10 mouse cellular contexts compared by ENCODE assay signal in the genomic region with DNA sequence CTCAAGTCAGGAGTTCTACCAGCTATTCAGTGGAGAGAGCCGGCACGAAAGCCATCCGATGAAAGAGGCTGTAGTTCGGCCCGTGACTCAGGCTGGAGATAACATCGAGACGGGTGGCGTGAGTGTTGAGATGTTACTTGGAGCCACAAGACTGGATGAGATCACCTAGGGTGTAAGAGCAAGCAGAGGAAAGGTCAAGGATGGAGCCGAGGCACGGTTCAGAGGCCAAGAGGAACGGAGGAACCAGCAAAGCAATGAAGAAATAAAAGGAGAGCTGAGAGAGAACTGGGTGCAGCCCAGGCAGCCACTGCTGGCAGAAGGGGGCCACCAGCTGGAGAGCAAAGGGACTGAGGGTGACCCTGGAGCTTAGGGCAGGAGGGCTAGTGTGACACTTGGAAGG. TPM values are rescaled to one million over a fixed set of nuclear protein-coding genes. Genes with fewer than 3 reads are reported as not detected.
A peak's percentile ranks its signal among the peaks of the same experiment; 100 is the strongest.
DNase-seq lines count a peak whose midpoint lies in the region; ATAC-seq and TF ChIP-seq lines count a peak whose summit lies in the region.
"Had no signal": no experiment of that assay in that cellular context is flagged by ENCODE, and none has a peak within 500 bp of the region (broad histone marks: within the 10 kb centered on the region; RNA-seq: fewer than 3 reads in every experiment).

No protein-coding gene starts in this region.

- peak; percentile 39 for TF ChIP-seq CTCF in left cerebral cortex, adult 2 months (IDR thresholded peaks at IDR 0.05)
- peak; percentile 63 for TF ChIP-seq CTCF in ES-Bruce4 (IDR thresholded peaks at IDR 0.05; ENCODE audit: low read depth, low read length)

- intact Hi-C loops in left cerebral cortex, adult 2 months (cut with DNase I) = no loop called here
- intact Hi-C loops in heart, postnatal 10 days (cut with DNase I) = loop anchor here (1.0 to 5.0 kb wide), 3 partner anchors 129 to 211 kb away; no protein-coding TSS in a partner anchor

- no peak for ATAC-seq in erythroid progenitor cell, adult 5-6 weeks (replicated peaks; ENCODE audit: low FRiP score, poor library complexity, severe bottlenecking)

- H3K4me1 ChIP-seq in ES-Bruce4 (ENCODE audit: control insufficient read depth, insufficient read depth, low read length) = peaks cover 17% of the 10 kb centered on the region

- TF ChIP-seq POLR2A in ES-Bruce4 (IDR thresholded peaks at IDR 0.05; ENCODE audit: insufficient read depth, low read length) = no peak

- no peak for TF ChIP-seq EP300 in ES-Bruce4 (IDR thresholded peaks at IDR 0.05; ENCODE audit: insufficient read depth, low read depth, low read length)

- no peaks in the 10 kb centered on the region for H3K9me3 ChIP-seq in ES-Bruce4 (replicated peaks; ENCODE audit: control insufficient read depth, insufficient read depth, low read length, poor library complexity, severe bottlenecking)

- no peak for DNase-seq in left cerebral cortex, adult 2 months (ENCODE audit: extremely low spot score in 1 of 2, low spot score in 2 of 2)
- DNase-seq in left cerebral cortex, adult 11 months (ENCODE audit: low spot score) = no peak
- peak; percentile 84 for DNase-seq in adrenal gland, adult 2 months
- peak; percentile 55 to 58 for DNase-seq in heart, postnatal 10 days
- no peak for DNase-seq in spleen, postnatal 14 days (ENCODE audit: low spot score in 2 of 2)

- H3K36me3 ChIP-seq in ES-Bruce4 (ENCODE audit: control insufficient read depth, insufficient read depth, low read length, poor library complexity, severe bottlenecking) = no peaks in the 10 kb centered on the region

- H3K4me3 ChIP-seq in left cerebral cortex, adult 2 months = no peak overlapping the region
- no peak overlapping the region for H3K4me3 ChIP-seq in ES-Bruce4 (ENCODE audit: low read depth, low read length)

- no peak overlapping the region for H3K27ac ChIP-seq in left cerebral cortex, adult 2 months
- H3K27ac ChIP-seq in ES-Bruce4 (ENCODE audit: insufficient read depth, low read length) = peak overlapping the region; percentile 80; the same call in 1 of the 2 replicates

- no peaks in the 10 kb centered on the region for H3K27me3 ChIP-seq in ES-Bruce4 (ENCODE audit: control insufficient read depth, insufficient read depth, low read length, poor library complexity, severe bottlenecking)

- no peak overlapping the region for H3K9ac ChIP-seq in ES-Bruce4 (ENCODE audit: low read depth, poor library complexity, severe bottlenecking)

RNA-seq across cellular contexts. Expression of a gene that starts 3.5 kb away (rescaled TPM):
- total RNA-seq in left cerebral cortex, adult 2 months (2021) = 10 to 100 TPM; 52.3 to 54.9 TPM
- polyA plus RNA-seq in ES-Bruce4 (2011; ENCODE audit: insufficient read depth, insufficient read length, low read depth, missing spikeins) = 40.4 and 44.0 TPM in 2 replicates
- total RNA-seq in adrenal gland, adult 2 months (2021) = 10 to 100 TPM; 54.9 to 99.2 TPM
- polyA plus RNA-seq in adrenal gland, adult 2 months (2012; rRNA removed) = 50.8 and 70.9 TPM in 2 replicates
- total RNA-seq in heart, postnatal 10 days (2021) = 10 to 100 TPM in 1 of 2 experiments, 1 to 10 TPM in 1; 9.6 to 11.2 TPM
- 2.5 TPM in 1 of 2 replicates, not detected in the other for total RNA-seq in erythroid progenitor cell, adult 5-6 weeks (2015; ENCODE audit: low replicate concordance)
- total RNA-seq in erythroid progenitor cell, adult 5-6 weeks (2017; ENCODE audit: low replicate concordance) = 0.64 and 0.98 TPM in 2 replicates

RNA-seq across cellular contexts. Expression of a gene that starts 35.2 kb away (rescaled TPM):
- total RNA-seq in left cerebral cortex, adult 2 months (2021) = 10 to 100 TPM; 24.4 to 33.8 TPM
- 6.7 and 7.5 TPM in 2 replicates for polyA plus RNA-seq in ES-Bruce4 (2011; ENCODE audit: insufficient read depth, insufficient read length, low read depth, missing spikeins)
- total RNA-seq in adrenal gland, adult 2 months (2021) = 1 to 10 TPM; 3.7 to 7.9 TPM
- polyA plus RNA-seq in adrenal gland, adult 2 months (2012; rRNA removed) = 0.56 and 0.81 TPM in 2 replicates
- total RNA-seq in heart, postnatal 10 days (2021) = 10 to 100 TPM in 1 of 2 experiments, 1 to 10 TPM in 1; 9.1 to 10.5 TPM
- total RNA-seq in erythroid progenitor cell, adult 5-6 weeks (2015; ENCODE audit: low replicate concordance) = 10.1 and 10.5 TPM in 2 replicates
- 8.2 TPM in 1 of 2 replicates, not detected in the other for total RNA-seq in erythroid progenitor cell, adult 5-6 weeks (2017; ENCODE audit: low replicate concordance)

RNA-seq across cellular contexts. Expression of a gene that starts 35.3 kb away (rescaled TPM):
- 1 to 10 TPM; 5.6 to 5.7 TPM for total RNA-seq in left cerebral cortex, adult 2 months (2021)
- polyA plus RNA-seq in ES-Bruce4 (2011; ENCODE audit: insufficient read depth, insufficient read length, low read depth, missing spikeins) = 6.3 TPM in 2 replicates
- total RNA-seq in adrenal gland, adult 2 months (2021) = 1 to 10 TPM; 7.5 to 8.5 TPM
- polyA plus RNA-seq in adrenal gland, adult 2 months (2012; rRNA removed) = 3.4 TPM in 2 replicates
- 1 to 10 TPM; 4.8 to 5.5 TPM for total RNA-seq in heart, postnatal 10 days (2021)
- total RNA-seq in erythroid progenitor cell, adult 5-6 weeks (2015; ENCODE audit: low replicate concordance) = 2.9 and 3.4 TPM in 2 replicates
- 2.2 TPM in 1 of 2 replicates, not detected in the other for total RNA-seq in erythroid progenitor cell, adult 5-6 weeks (2017; ENCODE audit: low replicate concordance)

RNA-seq across cellular contexts. Expression of a gene that starts 49.3 kb away (rescaled TPM):
- not detected for total RNA-seq in left cerebral cortex, adult 2 months (2021)
- not detected in 2 replicates for polyA plus RNA-seq in ES-Bruce4 (2011; ENCODE audit: insufficient read depth, insufficient read length, low read depth, missing spikeins)
- not detected for total RNA-seq in adrenal gland, adult 2 months (2021)
- not detected in 2 replicates for polyA plus RNA-seq in adrenal gland, adult 2 months (2012; rRNA removed)
- not detected for total RNA-seq in heart, postnatal 10 days (2021)
- total RNA-seq in erythroid progenitor cell, adult 5-6 weeks (2015; ENCODE audit: low replicate concordance) = not detected in 2 replicates
- not detected in 2 replicates for total RNA-seq in erythroid progenitor cell, adult 5-6 weeks (2017; ENCODE audit: low replicate concordance)
- total RNA-seq: layer of hippocampus, adult 18-20 months had no signal
- polyA plus RNA-seq: lung, embryonic 16.5 days; neural tube, embryonic 11.5 days had no signal

RNA-seq across cellular contexts. Expression of a gene that starts 49.4 kb away (rescaled TPM):
- total RNA-seq in left cerebral cortex, adult 2 months (2021) = 10 to 100 TPM; 15.8 to 18.1 TPM
- 23.6 and 26.6 TPM in 2 replicates for polyA plus RNA-seq in ES-Bruce4 (2011; ENCODE audit: insufficient read depth, insufficient read length, low read depth, missing spikeins)
- total RNA-seq in adrenal gland, adult 2 months (2021) = 10 to 100 TPM; 11.6 to 11.7 TPM
- 8.7 and 12.7 TPM in 2 replicates for polyA plus RNA-seq in adrenal gland, adult 2 months (2012; rRNA removed)
- 10 to 100 TPM; 10.6 to 11.7 TPM for total RNA-seq in heart, postnatal 10 days (2021)
- 10.5 and 17.2 TPM in 2 replicates for total RNA-seq in erythroid progenitor cell, adult 5-6 weeks (2015; ENCODE audit: low replicate concordance)
- 7.3 and 15.9 TPM in 2 replicates for total RNA-seq in erythroid progenitor cell, adult 5-6 weeks (2017; ENCODE audit: low replicate concordance)

Comparison
In these comparisons a context has a peak if more than half of its experiments do, and no peak if none do; other contexts are left out.
1. DNase-seq: peak in adrenal gland, adult 2 months (single experiment) and heart, postnatal 10 days (2 of 2); none in left cerebral cortex, adult 2 months (0 of 2), left cerebral cortex, adult 11 months (single experiment) and spleen, postnatal 14 days (0 of 2).
2. RNA of a gene that starts 3.5 kb away (total RNA-seq): 54.9 to 99.2 TPM in adrenal gland, adult 2 months and 52.3 to 54.9 TPM in left cerebral cortex, adult 2 months; 9.6 to 11.2 TPM in heart, postnatal 10 days and 0.64 to 2.5 TPM in erythroid progenitor cell, adult 5-6 weeks; every median in the first group is over 4 times any median in the second.